Mouse (Mus musculus): ENCODE results near the gene Col27a1.

Col27a1 gene

DNA sequence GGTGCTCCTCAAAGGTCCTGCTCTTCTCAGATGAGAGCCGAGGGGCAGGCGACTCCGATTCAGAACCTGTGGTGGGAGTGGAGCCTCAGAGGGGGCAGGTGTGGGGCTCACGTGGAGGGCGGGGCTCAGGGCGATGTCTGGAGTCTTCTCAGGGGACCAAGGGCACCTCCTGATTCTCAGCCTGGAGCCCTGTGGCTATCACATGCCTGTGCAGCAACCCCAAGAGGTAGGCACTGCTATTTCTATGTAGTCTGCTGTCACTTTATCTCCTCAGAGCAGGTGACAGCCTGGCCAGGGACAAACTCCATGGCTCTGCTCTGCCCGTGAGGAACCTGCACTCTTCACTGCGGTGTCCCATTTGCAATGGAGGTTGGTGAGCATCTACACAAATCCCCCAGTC, 159.6 kb downstream of the Col27a1 start:
- DNase-seq (ENCODE audit: low read depth) = no peak

DNA sequence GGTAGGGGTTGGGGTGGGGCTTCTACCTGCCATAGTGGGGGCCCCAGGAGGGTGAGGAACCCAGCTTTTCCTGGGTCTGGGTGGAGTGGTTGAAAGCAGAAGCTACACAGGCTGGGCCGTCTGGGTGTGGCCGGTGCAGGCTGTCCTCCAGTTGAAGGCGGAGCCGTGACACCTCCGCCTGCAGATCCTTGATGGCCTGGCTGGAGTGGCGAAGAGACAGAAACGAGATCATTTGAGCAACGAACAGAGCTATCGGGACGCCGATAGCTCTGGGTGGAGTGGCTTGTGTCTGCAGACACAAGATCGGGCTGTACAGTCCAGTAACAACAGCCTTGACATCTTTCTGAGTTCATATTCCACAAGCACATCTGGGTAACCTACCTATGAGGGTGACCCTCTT, 160.5 kb downstream of the Col27a1 start:
- DNase-seq (ENCODE audit: low read depth) = no peak

DNA sequence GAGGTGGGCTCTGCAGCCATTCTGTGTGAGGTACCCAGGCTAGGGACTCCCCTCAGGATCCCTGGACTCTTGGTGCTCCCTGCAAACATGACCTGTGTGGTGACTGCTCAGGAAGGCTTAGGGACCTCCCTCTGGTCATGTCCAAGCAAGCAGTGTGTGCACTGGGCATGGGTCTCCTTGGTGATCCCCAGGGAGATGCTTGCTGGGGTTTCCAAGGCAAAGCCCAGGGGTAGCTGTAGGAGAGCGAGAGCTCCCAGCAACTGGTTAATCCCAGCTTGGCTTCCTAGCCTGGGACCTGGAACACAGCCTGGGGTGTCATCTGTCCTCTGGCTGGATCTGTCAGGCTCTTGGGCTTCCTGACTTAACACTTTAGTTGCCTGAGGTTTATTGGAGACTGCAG, 161.6 kb downstream of the Col27a1 start:
- DNase-seq (ENCODE audit: low read depth) = no peak

DNA sequence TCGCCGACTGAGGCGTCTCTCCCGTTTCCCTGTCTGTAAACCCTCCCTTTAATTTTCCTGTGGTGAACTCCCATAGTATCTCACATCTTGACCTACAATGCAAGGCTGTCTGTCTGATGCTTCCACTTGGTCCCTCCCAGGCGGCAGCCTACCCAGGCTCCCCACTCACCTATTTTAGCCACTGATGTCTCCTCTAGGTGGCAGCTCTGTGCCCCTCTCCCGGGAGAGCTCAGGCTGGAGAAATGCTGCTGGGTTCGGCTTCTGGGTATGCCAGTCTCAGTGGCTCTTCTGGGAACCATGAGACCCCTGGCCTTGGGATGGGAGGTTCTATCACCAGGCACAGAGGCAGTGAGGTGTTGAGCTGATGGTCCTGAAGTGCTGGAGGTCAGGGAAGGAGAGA, 163.7 kb downstream of the Col27a1 start:
- DNase-seq (ENCODE audit: low read depth) = no peak

DNA sequence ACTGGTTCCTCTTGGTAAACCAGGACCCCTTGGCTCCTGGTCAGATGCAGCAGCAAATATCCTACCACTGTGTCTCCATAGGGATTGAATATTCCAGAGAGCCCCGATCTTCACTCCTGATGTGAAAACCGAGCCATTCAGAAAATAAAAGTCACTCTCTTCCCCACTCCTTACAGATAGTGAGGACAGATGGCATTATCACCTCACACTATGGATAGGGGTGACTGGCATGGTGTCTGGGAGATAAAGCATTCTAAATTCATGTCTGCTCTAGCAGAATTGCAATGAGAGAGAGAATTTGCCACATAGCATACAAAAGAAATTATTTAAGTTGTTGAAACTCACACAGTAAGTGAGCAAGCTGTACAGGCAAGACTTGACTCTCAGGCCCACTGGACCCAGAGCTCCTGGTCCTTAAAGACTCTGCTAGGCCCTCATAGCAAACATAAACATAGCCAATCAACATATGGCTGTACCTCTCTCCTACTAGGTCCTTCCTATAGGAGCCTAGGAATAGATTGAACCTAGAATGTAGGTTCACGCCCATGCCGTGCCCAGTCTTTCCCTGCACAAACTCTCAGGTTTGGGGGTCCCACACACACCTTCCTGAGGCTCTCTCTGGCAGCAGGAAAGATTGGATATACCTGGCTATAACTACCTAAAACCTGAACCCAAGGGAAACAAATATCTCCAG, 169.0 kb downstream of the Col27a1 start:
- DNase-seq (ENCODE audit: low read depth) = no peak

DNA sequence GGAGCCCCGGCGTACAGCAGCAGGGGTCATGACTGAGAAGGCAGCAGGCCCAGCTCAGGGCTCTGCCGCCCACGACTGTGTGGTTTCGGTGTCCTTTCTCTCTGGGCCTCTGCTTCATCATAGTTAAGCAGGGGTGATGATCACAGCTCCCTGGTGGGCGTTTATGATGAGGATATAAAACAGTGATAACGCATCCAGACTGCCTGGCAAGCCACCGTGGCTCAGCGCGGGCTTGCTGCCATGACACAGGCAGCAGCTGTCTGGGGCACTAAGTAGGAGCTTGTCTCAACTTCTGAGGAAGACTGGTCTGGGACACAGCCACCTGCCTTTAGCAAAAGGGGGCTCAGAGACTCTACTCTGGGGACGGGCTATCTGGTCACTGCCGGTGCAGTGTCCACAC, 169.7 kb downstream of the Col27a1 start:
- DNase-seq (ENCODE audit: low read depth) = no peak

DNA sequence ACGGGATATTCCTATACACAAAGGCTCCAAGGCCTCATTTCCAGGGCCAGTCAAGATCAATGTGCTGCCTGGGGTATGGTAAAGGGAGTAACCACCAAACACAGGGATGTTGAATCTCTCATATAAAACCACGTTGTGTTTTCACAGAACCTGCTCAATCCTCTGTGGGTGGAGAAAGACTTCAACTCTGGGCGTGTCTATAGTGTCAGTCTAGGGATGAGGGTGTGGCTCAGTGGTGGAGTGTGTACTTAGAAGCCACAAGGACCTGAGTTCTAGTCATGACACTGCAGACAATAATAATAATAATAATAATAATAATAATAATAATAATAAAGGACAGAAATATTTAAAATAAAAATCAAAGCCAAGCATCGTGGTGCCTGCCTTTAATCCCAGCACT, 170.5 kb downstream of the Col27a1 start:
- no peak for DNase-seq (ENCODE audit: low read depth)

Measured in NIH3T3 (cell line).